7 mouse cellular contexts compared by ENCODE assay signal in the genomic region with DNA sequence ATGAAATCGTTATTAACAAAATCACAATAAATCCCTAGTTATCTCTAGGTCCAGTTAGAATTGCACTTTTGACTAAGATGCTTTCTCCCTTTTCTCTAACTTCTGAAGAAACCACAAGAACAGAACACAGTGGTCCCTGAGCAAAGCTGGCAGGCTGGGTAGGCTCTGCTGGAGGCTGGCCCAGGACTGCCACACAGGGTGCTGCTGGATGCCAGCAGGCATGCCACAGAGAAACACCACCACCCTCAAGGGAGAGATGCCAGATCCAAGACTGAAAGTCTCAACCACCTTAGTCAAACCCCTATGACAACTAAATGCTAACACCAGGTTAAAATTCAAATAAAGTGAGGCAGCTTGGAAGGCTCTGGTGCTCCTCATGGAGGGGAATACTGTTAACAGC. TPM values are rescaled to one million over a fixed set of nuclear protein-coding genes. Genes with fewer than 3 reads are reported as not detected.
A peak's percentile ranks its signal among the peaks of the same experiment; 100 is the strongest.
DNase-seq lines count a peak whose midpoint lies in the region; TF ChIP-seq lines count a peak whose summit lies in the region.

No protein-coding gene starts in this region.

- TF ChIP-seq CTCF in brain, embryonic 14.5 days (IDR thresholded peaks at IDR 0.05; ENCODE audit: borderline replicate concordance, extremely low read depth, insufficient read depth, insufficient read length) = no peak

- intact Hi-C loops in left cerebral cortex, postnatal 36 days (cut with DNase I) = no loop called here

- TF ChIP-seq POLR2A in brain, embryonic 14.5 days (IDR thresholded peaks at IDR 0.05; ENCODE audit: borderline replicate concordance, extremely low read depth, insufficient read depth, insufficient read length, poor library complexity, severe bottlenecking) = no peak

- peak; percentile 59 for DNase-seq in layer of hippocampus, adult 11-12 months (ENCODE audit: low spot score)
- no peak for DNase-seq in layer of hippocampus, adult 9-10 months (ENCODE audit: low spot score)
- DNase-seq in brain, embryonic 14.5 days (ENCODE audit: low read depth) = peak; percentile 28
- peak; percentile 37 to 64 for DNase-seq in gastrocnemius, adult 8-10 months (ENCODE audit: low spot score in 2 of 2)
- peak; percentile 55 to 69 for DNase-seq in left cerebral cortex, postnatal 36 days (ENCODE audit: low spot score in 2 of 2)
- no peak for DNase-seq in thymus, postnatal 36 days
- no peak for DNase-seq in Muller cell, postnatal 12 days (ENCODE audit: inconsistent ontology term)

RNA-seq across cellular contexts. Expression of a gene that starts 36.7 kb away (rescaled TPM):
- 39.7 and 42.9 TPM in 2 replicates for polyA plus RNA-seq in brain, embryonic 14.5 days (2012; rRNA removed)
- total RNA-seq in gastrocnemius, adult 8-10 months (2022) = 10 to 100 TPM; 75.2 to 88.9 (median 78.6) TPM
- 100 to 1,000 TPM in 1 of 2 experiments, 10 to 100 TPM in 1; 94.7 to 102 TPM for total RNA-seq in left cerebral cortex, postnatal 36 days (2021)

Comparison
In these comparisons a context has a peak if more than half of its experiments do, and no peak if none do; other contexts are left out.
1. DNase-seq: peak in layer of hippocampus, adult 11-12 months (single experiment), brain, embryonic 14.5 days (single experiment), gastrocnemius, adult 8-10 months (2 of 2) and left cerebral cortex, postnatal 36 days (2 of 2); none in layer of hippocampus, adult 9-10 months (single experiment), thymus, postnatal 36 days (0 of 2) and Muller cell, postnatal 12 days (single experiment).